Mouse (Mus musculus) cerebellum, adult 11-12 months (tissue): ENCODE results near the gene Ecm1.
"Not testable (repeated sequence)": the region's sequence is repeated elsewhere in the genome, so short reads cannot be mapped to it uniquely, and the experiment has no call there.

Source experiments
- DNase-seq: peaks from one replicate; pipeline ENCODE4 v3.0.0; 2022

Gene Ecm1

DNA sequence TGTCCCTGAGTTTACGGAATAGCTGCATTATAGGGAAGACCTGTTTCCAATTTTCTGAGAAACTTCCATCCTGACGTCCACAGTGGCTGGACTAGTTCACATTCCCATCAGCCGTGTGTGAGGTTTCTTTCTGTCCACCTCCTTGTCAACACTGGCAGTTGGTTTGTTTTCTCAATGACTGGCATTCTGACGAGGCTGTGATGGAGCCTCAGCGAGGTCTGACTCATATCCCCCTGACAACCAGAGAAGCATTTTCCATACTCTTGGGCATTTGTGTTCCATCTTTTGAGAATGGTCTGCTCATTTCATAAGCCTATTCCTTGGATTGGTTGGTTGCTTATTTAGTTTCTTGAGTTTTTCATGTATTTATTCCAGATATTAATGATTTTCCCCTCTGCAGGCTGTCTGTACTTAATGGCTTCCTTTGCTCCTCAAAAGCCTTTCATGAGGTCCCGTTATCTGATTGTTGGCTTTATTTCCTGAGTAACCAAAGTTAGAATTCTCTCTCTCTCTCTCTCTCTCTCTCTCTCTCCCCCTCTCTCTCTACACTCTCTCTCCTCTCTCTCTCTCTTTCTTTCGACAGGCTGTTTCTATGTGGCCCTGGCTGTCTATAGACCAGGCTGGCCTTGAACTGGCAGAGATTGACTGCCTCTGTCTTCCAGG lies 12.5 kb downstream of the Ecm1 start:
- DNase-seq = no peak

GRCm38 (mm10) chr3:95725863-95726262 lies 13.5 kb downstream of the Ecm1 start:
- no peak for DNase-seq

DNA sequence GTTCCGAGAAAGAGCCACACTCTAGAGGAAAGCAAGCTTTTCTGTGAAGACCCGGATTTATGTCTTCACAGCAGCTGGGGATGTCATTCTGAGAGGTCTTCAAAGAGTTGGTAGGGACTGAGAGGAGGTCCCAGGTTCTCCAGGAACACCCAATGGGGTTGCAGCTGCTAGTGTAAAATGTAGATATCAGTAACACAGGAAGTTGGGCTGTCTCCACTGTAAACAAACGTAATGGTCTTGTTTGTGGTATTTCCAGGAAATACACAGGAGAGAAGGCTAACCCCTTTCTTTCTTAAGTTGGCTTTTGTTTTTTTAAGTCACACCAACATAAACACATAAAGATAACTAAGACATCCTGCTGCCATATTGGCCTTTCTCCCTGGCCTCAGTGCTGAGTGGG lies 17.0 kb downstream of the Ecm1 start:
- no peak for DNase-seq

- no peak for DNase-seq
Measured at GRCm38 (mm10) chr3:95718153-95718552, 21.2 kb downstream of the Ecm1 start.

GRCm38 (mm10) chr3:95716075-95716474 lies 23.3 kb downstream of the Ecm1 start:
- DNase-seq = no peak

DNA sequence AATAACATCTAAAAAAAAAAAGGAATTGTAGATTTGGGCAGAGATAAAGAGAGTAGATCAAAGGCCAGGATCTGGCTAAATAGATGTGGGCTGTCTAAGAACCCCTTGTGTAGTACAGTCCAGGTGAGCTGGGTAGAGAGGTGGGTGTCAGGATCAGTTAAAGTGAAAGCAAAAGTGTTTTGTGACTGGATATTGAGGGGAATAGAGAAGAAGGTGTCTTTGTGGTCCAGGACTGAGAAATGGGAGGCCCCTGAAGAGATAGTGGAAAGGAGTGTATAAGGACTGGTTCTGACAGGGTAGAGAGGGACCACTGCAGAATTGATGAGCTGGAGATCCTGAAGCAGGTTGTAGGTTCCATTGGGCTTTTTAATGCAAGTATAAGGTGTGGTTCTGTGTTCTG lies 29.4 kb downstream of the Ecm1 start:
- no peak for DNase-seq

- DNase-seq = no peak
Measured at GRCm38 (mm10) chr3:95709044-95709443, 30.3 kb downstream of the Ecm1 start.

GRCm38 (mm10) chr3:95707497-95707896 lies 31.9 kb downstream of the Ecm1 start:
- no peak for DNase-seq

DNA sequence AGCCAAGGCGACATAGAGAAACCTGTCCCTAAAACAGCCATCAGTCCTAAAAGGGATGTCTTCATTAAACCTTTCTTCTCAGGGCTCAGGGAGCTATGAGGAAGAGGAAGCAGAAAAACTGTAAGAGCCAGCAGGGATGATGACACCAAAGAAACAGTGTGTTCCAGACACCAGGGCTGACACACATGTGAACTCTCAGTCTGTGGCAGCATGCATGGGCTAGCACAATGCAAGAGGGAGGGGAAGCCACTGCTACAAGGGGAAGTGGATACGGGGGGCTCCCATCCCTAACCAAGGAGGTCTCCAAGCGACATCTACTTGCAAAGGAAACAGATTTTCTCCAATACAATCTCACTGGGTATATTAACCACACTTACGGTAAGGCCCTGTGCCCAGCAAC lies 33.1 kb downstream of the Ecm1 start:
- DNase-seq = no peak

DNA sequence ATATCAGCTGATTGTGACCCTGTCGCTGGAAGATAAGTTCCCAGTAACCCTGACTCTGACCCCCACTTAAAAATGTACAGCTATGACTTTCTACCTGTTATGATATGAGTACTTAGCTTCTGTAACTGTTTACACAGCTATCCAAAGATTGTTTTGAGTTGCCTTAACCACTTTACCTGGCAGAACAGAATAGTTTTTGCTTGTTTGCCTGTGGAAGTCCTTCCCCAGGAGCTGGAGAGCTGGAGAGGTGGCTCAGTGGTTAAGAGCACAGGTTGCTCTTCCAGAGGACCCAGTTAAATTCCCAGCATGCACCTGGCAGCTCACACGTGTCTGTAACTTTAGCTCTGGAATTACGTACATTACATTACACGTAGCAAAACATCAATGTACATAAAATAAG lies 34.8 kb downstream of the Ecm1 start:
- no peak for DNase-seq

GRCm38 (mm10) chr3:95703276-95703675 lies 36.1 kb downstream of the Ecm1 start:
- DNase-seq = no peak

DNA sequence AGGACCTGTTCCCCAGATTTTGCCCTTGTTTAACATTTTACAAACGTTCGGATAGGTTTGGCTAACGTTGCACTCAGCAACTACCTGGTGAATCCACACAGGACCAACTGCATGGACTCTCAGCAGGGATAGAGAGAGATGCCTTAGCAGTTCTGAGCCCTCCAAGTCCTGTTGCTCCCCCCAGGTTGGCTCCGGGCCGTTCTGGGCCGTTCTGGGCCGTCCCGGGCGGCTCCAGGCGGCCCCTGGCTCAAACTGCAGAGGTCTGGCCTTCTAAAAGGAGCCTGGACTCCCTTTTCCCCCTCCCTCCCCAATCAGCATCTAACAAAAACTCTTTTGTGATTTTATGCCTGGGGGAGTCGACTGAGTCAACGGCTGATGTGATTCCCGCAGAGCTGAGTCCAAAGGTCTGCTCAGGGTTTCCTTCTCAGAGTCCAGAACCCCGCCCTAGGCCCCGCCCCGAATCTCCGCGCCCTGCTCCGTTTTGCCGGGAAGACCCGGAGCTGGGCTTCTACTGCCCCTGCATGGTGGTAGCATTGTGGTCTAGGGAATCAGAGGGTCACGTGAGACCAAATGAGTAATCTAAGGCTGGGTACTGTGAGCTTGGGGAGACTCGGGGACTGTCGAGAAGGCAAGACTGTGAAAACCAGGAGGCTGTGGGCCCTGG lies 37.4 kb downstream of the Ecm1 start:
- DNase-seq = peak; percentile 57

- no peak for DNase-seq
Measured at GRCm38 (mm10) chr3:95701085-95701484, 38.3 kb downstream of the Ecm1 start.

DNA sequence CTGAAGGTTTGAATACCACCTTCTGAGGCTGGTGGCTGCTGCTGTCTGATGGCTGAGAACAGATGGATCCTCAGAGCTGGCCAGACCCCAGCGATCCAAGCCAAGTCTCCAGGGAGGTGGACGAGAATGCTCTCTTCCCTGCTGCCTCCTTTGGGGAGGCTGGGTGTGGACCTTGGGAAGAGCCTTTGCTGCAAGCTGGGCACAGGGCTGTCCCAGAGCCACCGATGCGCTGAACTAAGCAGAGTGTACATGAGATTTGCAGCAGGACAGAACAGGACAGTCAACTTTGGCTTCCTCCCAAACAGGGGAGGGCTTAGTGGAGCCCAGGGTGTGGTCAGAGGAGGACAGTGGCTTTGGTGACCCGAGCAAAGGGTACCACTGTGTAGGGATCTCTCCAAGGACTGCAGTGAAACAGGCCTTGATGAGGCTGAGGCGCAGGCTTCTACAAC lies 39.1 kb downstream of the Ecm1 start:
- DNase-seq = peak; percentile 77

DNA sequence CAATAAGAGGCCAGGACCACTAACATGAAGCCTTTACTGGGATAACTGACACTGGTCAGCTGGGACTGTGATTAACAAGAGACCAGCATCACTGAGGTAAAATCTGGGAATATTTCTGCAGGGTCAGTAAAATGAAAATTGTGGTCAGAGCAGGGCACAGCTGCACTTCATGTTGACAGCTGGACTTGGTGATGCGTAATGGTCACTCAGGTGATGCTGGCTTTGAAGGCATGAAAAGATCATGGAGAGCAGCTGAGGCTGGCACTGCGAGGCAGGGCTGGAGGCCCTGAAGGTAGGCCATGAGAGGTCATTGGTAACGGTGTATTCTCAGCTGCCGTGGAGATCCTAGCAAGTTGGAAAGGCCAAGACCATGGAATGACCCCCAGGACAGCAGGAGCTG lies 41.1 kb downstream of the Ecm1 start:
- DNase-seq = no peak

DNA sequence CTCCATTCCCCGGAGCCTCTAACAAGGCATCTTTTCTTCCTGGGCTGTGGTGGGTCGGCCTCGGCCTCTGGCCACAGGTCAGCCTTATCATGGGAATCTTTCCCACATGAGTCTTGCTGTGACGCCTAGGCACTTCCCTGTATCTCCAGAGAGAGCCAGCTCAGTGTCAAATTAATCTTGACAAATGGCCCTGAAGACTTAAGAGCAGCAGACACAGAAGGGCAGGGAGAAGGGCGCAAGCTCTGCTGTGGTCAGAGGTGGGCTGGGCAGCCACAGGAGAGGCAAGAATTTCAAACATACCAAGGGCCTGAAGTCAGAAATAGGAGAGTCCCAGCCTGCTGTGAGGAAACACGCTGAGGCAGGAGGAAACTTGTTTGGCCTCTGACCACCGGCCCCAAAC lies 43.0 kb downstream of the Ecm1 start:
- no peak for DNase-seq

GRCm38 (mm10) chr3:95695796-95696195 lies 43.6 kb downstream of the Ecm1 start:
- DNase-seq = no peak

- DNase-seq = no peak
Measured at GRCm38 (mm10) chr3:95694808-95695703, 44.3 kb downstream of the Ecm1 start.

DNA sequence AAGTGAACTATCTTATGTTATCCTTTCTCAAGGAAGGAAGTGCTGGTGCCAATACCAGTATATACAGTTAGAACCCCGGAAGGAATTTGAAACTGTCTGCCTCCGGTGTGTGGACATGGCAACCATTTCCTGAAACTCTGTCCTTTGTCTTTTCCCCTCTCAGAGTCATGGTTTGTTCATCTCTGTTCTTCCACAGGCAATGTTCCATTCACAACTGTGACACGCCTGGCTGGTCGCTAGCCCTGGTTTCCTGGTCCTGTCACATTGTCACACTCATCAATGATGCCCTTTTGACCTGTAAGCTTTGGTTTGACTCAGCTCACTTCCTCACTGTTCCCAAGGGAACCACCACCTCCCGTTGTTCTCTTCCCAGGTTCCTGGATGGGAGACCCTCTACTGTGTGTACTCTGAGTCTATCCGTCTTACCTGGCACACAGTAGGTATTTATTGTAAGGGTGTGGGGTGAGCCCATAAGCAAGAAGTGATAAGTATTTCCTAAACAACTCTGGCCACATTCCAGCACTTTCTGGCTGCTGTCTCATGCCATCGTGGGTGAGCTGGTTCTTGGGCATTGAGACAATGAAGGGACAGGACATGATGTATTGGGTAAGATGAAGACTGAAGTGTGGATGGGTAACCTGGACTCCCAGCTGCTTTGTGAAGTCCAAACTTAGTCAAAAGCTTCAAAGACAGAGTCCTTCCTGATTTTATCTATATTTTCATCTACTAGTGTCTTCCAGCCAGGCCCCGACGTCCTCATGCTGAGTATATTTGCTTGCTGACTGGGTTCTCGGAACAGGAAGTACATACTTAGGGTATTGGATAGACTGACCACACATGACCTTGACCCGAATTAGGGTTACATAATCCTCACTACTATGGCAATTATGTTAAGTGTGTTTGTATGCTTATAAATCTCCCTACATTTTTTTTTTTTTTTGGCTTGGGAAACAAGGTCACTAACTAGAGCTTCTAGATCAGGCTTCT lies 45.3 kb downstream of the Ecm1 start:
- no peak for DNase-seq

GRCm38 (mm10) chr3:95692677-95693076 lies 46.7 kb downstream of the Ecm1 start:
- no peak for DNase-seq

DNA sequence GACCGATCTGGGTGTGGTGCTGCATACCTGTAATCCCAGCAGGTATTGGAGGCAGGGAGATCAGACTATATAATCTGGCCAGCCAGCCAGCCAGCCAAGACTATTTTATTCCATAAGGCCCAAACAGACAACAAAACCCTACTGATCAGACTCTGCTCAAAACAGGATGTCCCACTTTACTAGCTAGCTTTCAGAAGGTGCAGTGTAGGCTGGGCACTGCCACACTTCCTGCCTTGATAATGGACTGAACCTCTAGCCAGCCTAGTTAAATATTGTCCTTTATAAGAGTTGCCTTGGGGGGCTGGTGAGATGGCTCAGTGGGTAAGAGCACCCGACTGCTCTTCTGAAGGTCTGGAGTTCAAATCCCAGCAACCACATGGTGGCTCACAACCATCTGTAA lies 48.8 kb downstream of the Ecm1 start:
- not testable (repeated sequence) for DNase-seq

GRCm38 (mm10) chr3:95689940-95690339 lies 49.4 kb downstream of the Ecm1 start:
- DNase-seq = no peak
